Mouse (Mus musculus) ES-E14 (cell line): ENCODE measurements at regions not wholly inside any gene's neighbourhood (a gene's known extent, or its start where the extent isn't known, plus 50 kb on each side); places are given as distances from the start of the nearest gene placed in this dataset.

ENCODE experiments used
- DNase-seq: peaks from one replicate; pipeline ENCODE4 v3.0.0-alpha.2; 2013; ENCODE audit warnings: low read depth, low spot score
- H3K27ac ChIP-seq: 2 replicates; pipeline ENCODE4 v1.5.1; 2012; ENCODE audit warnings: low read depth, mild to moderate bottlenecking, low read length, moderate library complexity, mixed read lengths; ENCODE audit not compliant: poor library complexity, insufficient read depth, severe bottlenecking
- H3K36me3 ChIP-seq: 2 replicates; pipeline ENCODE4 v1.6.1; 2012; ENCODE audit warnings: mild to moderate bottlenecking, low read length, moderate library complexity, mixed read lengths; ENCODE audit not compliant: control insufficient read depth, poor library complexity, insufficient read depth, severe bottlenecking
- H3K4me1 ChIP-seq, 2 experiments: fragments of 150-350 bp in 1 of 2; sonication (generic) in 1 of 2; 2 replicates each; pipeline ENCODE4 v1.6.1; 2012; ENCODE audit warnings: low read length in 2 of 2, mild to moderate bottlenecking in 1 of 2, mixed read lengths in 1 of 2; ENCODE audit not compliant: control insufficient read depth in 2 of 2, insufficient read depth in 2 of 2, poor library complexity in 1 of 2
- H3K4me3 ChIP-seq, 2 experiments: fragments of 150-350 bp in 1 of 2; sonication (generic) in 1 of 2; 2 replicates each; pipeline ENCODE4 v1.5.1; 2012; ENCODE audit warnings: low read length in 2 of 2, low read depth in 1 of 2, mild to moderate bottlenecking in 1 of 2, mixed read lengths in 1 of 2; ENCODE audit not compliant: insufficient read depth in 1 of 2, poor library complexity in 1 of 2, severe bottlenecking in 1 of 2
- H3K9ac ChIP-seq: 2 replicates; pipeline ENCODE4 v1.6.1; 2012; ENCODE audit warnings: low read depth, mild to moderate bottlenecking, low read length, mixed read lengths; ENCODE audit not compliant: poor library complexity, insufficient read depth, severe bottlenecking
- H3K9me3 ChIP-seq: fragments of 150-350 bp; sonication (generic); 2 replicates; pipeline ENCODE4 v1.6.1; 2012; ENCODE audit warnings: low read depth, mild to moderate bottlenecking, low read length; ENCODE audit not compliant: control insufficient read depth, insufficient read depth
- CHD2 ChIP-seq: IDR thresholded peaks from 2 replicates; pipeline ENCODE4 v1.6.1; 2014; ENCODE audit warnings: mild to moderate bottlenecking, low read depth, low read length, inconsistent platforms
- HCFC1 ChIP-seq: IDR thresholded peaks from 2 replicates; pipeline ENCODE4 v1.6.1; 2012; ENCODE audit warnings: low read length, inconsistent platforms, borderline replicate concordance; ENCODE audit not compliant: insufficient read depth
- MAFK ChIP-seq: IDR thresholded peaks from 2 replicates; pipeline ENCODE4 v1.6.1; 2014; ENCODE audit warnings: mild to moderate bottlenecking, low read depth, low read length, inconsistent platforms; ENCODE audit not compliant: insufficient read depth
- ZC3H11A ChIP-seq: IDR thresholded peaks from 2 replicates; pipeline ENCODE4 v1.6.1; 2012; ENCODE audit warnings: low read depth, mild to moderate bottlenecking, inconsistent platforms, low read length, borderline replicate concordance
- ZNF384 ChIP-seq: IDR thresholded peaks from 2 replicates; pipeline ENCODE4 v1.6.1; 2012; ENCODE audit warnings: low read depth, low read length, inconsistent platforms
- in situ Hi-C, 2 experiments: fragments of 600-800 bp; cut with MboI; formaldehyde crosslinking; loops; one replicate each; pipeline ENCODE4 v1.15.1; 2025; ENCODE audit warnings: low sequenced_read_pairs in 2 of 2, inconsistent platforms in 1 of 2; ENCODE audit not compliant: unreplicated experiment in 2 of 2

DNA sequence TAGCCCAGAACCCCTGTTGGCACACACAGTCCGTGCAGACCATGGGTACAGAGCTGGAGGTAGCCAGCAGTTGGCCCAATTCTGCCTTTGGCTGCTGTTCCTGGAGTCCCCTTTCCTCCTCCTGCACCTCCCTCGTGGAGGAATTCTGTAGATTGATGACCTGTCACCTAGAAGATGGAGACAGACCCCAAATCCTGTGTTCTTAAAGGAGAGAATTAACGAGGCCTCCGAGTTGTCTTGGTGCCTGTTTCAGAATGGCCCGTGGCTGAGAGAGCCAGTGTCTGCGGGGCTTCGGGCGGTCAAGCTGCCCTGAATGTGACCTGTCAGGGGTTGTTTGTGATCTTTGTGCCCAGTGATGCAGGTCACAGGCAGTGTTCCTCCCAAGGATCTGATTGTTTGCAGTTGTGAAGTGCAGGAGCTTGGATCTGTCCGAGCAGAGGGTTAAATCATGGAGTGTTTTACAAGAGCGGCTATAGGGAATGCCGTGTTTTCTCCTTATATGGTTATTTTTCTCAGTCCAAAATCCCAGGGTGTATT is 400.9 kb downstream of the Ccdc171 start:
- Histone ChIP-seq H3K9me3 (no peaks in the 10 kb centered on the region), H3K4me3 (no peak overlapping the region), H3K36me3 (no peaks in the 10 kb centered on the region), H3K27ac (no peak overlapping the region), H3K9ac (no peak overlapping the region), H3K4me1 (no peaks in the 10 kb centered on the region)
- in situ Hi-C loops, result no loop called here
- no peak for DNase-seq
- TF ChIP-seq ZNF384, result no peak
- no peak for TF ChIP-seq CHD2
- TF ChIP-seq ZC3H11A, result no peak
- TF ChIP-seq HCFC1, result no peak
- TF ChIP-seq MAFK, result no peak

DNA sequence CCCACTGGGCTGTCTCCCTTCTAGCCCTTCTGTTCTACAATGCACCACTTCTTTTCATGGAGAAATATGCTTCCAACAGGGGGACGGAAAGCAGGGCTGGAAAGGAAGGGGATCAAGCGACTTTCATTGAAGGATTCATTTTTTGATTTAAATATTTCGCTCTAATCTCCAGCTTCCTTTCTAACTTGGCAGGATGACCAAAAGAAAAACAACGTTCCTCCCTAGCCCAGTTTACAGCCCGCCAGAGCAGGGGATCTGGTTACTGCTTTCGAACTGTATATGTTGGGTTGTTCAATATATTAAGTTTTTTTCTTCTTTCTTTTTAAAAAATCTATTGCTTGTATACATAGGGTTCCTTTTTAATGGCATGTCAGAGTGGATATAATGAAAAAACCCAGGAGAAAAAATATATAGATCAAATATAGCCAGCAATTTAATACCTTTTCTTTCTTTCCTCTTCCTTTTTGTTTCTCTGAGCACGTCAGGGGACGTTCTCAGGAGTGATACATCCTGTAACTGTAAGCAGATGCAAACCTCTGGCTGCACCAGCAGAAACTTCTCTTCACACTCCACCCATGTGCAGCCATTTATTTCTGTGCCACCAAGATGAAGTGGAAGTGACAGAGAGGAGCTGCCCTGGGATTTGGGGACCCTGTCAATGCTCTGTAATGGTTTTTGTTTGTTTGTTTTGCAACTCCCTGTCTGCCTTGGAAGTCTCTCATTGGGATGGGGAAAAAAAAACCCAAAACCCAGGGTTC is 406.7 kb downstream of the Ccdc171 start:
- Histone ChIP-seq H3K36me3 (no peaks in the 10 kb centered on the region), H3K9me3 (peaks cover 9% of the 10 kb centered on the region), H3K9ac (no peak overlapping the region), H3K27ac (no peak overlapping the region), H3K4me3 (no peak overlapping the region), H3K4me1 (no peaks in the 10 kb centered on the region)
- DNase-seq, result no peak
- in situ Hi-C loops, result no loop called here
- no peak for TF ChIP-seq ZC3H11A
- no peak for TF ChIP-seq CHD2
- TF ChIP-seq MAFK, result no peak
- no peak for TF ChIP-seq ZNF384
- no peak for TF ChIP-seq HCFC1

DNA sequence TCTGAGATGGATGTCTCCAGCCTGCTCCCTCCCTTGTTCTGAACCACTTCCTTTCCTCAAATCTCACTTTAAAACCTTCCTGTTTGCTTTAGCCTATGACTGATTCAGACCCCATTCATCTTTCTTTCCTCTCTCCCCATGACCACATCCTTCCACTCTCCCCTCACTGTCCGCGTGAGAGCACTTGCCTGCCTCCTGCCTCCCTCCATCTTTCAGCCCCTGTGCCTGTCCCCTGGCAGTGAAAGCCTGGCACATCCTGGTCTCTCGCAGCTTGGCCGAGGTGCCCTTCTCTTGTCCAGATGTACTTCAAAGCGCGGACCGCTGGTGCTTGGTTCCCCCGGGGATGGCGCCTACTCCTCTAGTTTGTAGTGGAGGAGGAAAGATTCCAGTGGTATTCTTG is 416.3 kb downstream of the Ccdc171 start:
- Histone ChIP-seq H3K4me1 (no peaks in the 10 kb centered on the region), H3K9ac (no peak overlapping the region), H3K27ac (no peak overlapping the region; the same call in 1 of the 2 replicates), H3K36me3 (no peaks in the 10 kb centered on the region), H3K4me3 (no peak overlapping the region), H3K9me3 (peaks cover 2% of the 10 kb centered on the region; the same call in 1 of the 2 replicates)
- no peak for DNase-seq
- TF ChIP-seq ZC3H11A, result no peak
- no peak for TF ChIP-seq MAFK
- TF ChIP-seq ZNF384, result no peak
- no peak for TF ChIP-seq CHD2
- TF ChIP-seq HCFC1, result no peak
- in situ Hi-C loops, result no loop called here

DNA sequence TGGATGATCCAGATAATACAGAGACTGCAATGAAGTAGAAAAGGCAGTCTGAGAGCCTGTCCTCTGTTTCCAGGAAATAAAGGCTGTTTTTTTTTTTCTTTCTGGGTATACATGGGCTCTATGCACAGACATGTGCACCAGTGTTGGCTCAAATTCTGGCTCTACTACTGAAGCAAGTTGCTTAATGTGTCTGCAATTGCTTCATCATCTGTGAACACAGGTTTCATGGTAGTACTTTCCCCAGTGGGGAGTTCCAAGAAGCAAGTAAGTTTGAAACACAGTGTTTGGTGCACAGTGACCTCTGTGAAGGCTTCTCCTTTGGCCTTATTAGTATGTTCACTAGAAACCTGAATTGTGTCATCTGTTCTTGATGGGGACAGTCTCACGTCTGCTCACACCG is 424.3 kb downstream of the Ccdc171 start:
- no peak overlapping the region for H3K9ac ChIP-seq
- no peak for DNase-seq
- in situ Hi-C loops, result no loop called here
- H3K4me3 ChIP-seq, result no peak overlapping the region
- no peak overlapping the region for H3K27ac ChIP-seq
- TF ChIP-seq CHD2 (no peak), ZNF384 (no peak)
- no peaks in the 10 kb centered on the region for H3K4me1 ChIP-seq
- H3K36me3 ChIP-seq, result no peaks in the 10 kb centered on the region
- no peaks in the 10 kb centered on the region for H3K9me3 ChIP-seq

DNA sequence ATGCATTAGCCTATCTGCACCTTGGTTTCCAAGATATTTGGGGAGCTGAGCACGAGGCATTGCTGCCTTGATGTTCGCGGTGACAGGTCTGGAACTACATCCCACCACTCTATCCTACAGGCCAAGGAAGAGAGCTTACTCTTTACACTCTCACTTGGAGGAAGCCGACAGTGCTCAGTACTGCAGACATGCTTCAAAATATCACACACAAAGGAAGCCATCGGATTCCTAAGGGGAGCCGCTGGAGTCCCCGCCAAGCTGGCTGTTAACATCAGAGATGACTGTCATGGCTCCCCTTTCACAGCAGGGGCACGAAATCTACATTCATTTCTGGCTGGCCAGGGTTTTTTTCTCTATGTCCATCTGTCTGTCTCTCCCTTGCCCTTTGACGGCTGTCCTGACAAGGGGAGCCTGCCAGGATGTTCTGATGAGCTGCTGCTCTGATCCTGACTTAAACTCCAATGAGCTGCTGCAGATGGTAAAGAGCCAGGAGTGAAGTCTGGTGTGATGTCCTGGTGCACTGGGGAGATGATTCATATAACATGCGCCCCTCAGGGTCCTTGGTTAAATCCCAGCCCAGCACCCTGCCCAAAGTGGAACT is 425.6 kb downstream of the Ccdc171 start:
- Histone ChIP-seq H3K4me1 (no peaks in the 10 kb centered on the region), H3K9me3 (no peaks in the 10 kb centered on the region), H3K9ac (no peak overlapping the region), H3K27ac (no peak overlapping the region), H3K36me3 (no peaks in the 10 kb centered on the region), H3K4me3 (no peak overlapping the region)
- TF ChIP-seq MAFK (no peak), ZC3H11A (no peak), CHD2 (no peak), HCFC1 (no peak), ZNF384 (no peak)
- in situ Hi-C loops, result no loop called here
- DNase-seq, result no peak
